Mouse (Mus musculus) kidney, adult 2 months (tissue): ENCODE measurements around the gene Kcnk7. TPM values are rescaled to one million over a fixed set of nuclear protein-coding genes. Genes with fewer than 3 reads are reported as not detected.

Experiments used
- DNase-seq: peaks from one replicate; pipeline ENCODE4 v3.0.0; 2021
- H3K27ac ChIP-seq: fragments of 200-500 bp; 2 replicates; pipeline ENCODE4 v1.5.1; 2012; ENCODE audit warnings: low read depth, low read length, control low read depth, inconsistent platforms; ENCODE audit not compliant: insufficient read depth
- H3K27me3 ChIP-seq: fragments of 200-500 bp; replicated peaks from 2 replicates; pipeline ENCODE4 v1.6.1; 2012; ENCODE audit warnings: mild to moderate bottlenecking, moderate library complexity, low read length, inconsistent platforms; ENCODE audit not compliant: control insufficient read depth, insufficient read depth
- H3K36me3 ChIP-seq: fragments of 200-500 bp; 2 replicates; pipeline ENCODE4 v1.6.1; 2012; ENCODE audit warnings: mild to moderate bottlenecking, moderate library complexity, low read length, inconsistent platforms; ENCODE audit not compliant: control insufficient read depth, insufficient read depth
- H3K4me1 ChIP-seq: fragments of 200-500 bp; 2 replicates; pipeline ENCODE4 v1.6.1; 2011; ENCODE audit warnings: low read length; ENCODE audit not compliant: control insufficient read depth, insufficient read depth
- H3K4me3 ChIP-seq: fragments of 200-500 bp; 2 replicates; pipeline ENCODE4 v1.5.1; 2011; ENCODE audit warnings: mild to moderate bottlenecking, low read depth, low read length, control low read depth; ENCODE audit not compliant: insufficient read depth
- CTCF ChIP-seq: fragments of 200-500 bp; conservative IDR thresholded peaks from 2 replicates; pipeline ENCODE4 v1.5.1; 2011; ENCODE audit warnings: low read depth, mild to moderate bottlenecking, control low read depth, low read length, moderate library complexity, mixed read lengths; ENCODE audit not compliant: insufficient read depth, insufficient read length
- POLR2A ChIP-seq: fragments of 200-500 bp; IDR thresholded peaks from one replicate; pipeline ENCODE4 v1.6.1; 2011; ENCODE audit warnings: low read depth, low read length, control low read depth
- WGBS: fragments of 180-500 bp; shearing (Covaris S2); methylation state at CpG from one replicate; pipeline ENCODE4 v1.1.7; 2018; 5-methylcytosine and 5-hydroxymethylcytosine counted together
- polyA plus RNA-seq: library from polyadenylated mRNA; depleted of rRNA; stranded (reverse); fragments of >200 nt; gene quantifications from 2 replicates; pipeline ENCODE4 v1.2.3, GENCODE M21; 2012

Gene Kcnk7
- polyA plus RNA-seq, 1 experiment, result 0.13 TPM

DNA sequence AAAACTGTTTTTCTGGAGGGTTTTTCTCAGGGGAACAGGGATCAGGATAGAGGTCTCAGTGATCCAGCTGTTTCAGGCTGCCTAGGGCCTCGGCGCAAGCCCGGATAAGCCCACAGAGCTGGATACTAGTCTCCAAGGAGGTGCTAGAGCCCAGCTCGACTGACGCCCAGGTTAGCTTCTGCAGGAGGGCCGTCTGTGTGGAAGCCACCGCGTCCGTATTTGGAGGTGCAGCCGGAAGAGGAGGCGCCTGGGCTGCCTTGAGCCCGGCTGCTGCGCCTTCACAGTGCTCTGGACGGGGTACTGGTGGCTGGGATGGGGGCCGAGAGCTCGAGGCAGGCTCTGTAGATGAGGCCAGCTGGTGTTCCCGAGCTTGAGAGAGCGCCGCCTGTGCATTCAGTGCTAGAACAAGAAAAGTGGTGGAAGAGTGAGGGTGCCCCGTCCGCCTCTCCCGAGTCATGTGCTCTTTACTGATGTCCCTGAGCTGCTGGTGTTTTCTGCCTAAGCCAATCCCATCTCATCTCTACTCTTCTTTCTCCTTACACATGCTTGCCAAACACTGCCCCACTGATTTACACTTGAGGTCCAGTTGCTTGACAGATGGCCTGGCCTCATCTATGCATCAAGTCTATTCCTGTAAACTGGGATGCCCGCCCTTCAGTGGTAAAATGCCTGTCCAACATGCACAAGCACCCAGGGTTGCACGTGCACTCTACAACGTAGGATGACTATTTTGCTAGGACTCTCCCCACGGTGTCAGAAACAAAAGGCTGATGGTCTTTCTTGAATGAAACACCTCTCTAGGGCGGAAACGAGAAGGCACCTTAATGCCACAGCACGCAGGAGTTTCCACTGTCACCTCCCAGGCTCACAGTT is 26.4 kb downstream of the Kcnk7 start:
- TF ChIP-seq CTCF, result no peak
- TF ChIP-seq POLR2A, result no peak
- Histone ChIP-seq H3K36me3 (no peaks in the 10 kb centered on the region), H3K4me3 (peak overlapping the region; percentile 68), H3K27me3 (no peaks in the 10 kb centered on the region), H3K27ac (no peak overlapping the region), H3K4me1 (peaks cover 17% of the 10 kb centered on the region; the same call in 1 of the 2 replicates)
- no peak for DNase-seq
- WGBS, result 77% methylated on average over 29 of the region's 29 CpGs

DNA sequence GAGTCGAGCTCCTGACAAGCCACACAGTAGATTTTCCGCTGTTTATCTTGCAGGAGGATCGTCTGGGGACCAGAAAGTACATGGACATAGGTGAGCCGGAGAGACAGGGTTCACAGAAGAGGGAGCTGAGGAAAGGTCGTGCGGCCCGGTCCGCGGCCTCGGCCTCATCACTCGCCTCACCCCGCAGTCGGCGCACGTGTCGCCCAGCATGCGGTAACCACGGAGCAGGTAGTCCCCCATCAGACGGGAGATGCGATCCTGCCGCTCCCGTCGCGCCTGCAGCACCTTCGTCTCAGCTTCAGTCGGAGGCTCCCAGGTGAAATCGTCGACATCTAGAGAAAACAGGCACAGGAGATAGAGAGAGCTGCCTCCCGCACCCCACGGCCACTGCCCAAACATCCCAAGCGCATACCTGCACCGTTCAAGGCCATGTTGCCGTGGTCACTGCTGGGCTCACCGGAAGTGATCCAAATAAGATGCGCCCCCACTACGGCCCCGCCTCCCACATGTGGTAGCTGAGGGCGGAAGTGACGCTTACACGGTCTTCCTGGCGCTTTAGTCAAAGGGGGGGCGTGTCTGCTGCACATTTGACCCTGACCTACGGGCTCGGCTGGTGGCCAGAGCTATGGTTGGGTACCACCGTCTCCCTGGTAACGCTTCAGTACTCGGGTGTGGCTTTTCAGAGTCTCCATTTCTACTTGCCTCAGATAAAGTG is 27.3 kb downstream of the Kcnk7 start:
- Histone ChIP-seq H3K4me1 (peaks cover 17% of the 10 kb centered on the region; the same call in 1 of the 2 replicates), H3K27ac (no peak overlapping the region), H3K4me3 (peak overlapping the region; percentile 68), H3K36me3 (no peaks in the 10 kb centered on the region), H3K27me3 (no peaks in the 10 kb centered on the region)
- no peak for TF ChIP-seq CTCF
- TF ChIP-seq POLR2A, result peak; percentile 41
- DNase-seq, result peak; percentile 97
- WGBS, result under 1% methylated on average over 47 of the region's 47 CpGs

DNA sequence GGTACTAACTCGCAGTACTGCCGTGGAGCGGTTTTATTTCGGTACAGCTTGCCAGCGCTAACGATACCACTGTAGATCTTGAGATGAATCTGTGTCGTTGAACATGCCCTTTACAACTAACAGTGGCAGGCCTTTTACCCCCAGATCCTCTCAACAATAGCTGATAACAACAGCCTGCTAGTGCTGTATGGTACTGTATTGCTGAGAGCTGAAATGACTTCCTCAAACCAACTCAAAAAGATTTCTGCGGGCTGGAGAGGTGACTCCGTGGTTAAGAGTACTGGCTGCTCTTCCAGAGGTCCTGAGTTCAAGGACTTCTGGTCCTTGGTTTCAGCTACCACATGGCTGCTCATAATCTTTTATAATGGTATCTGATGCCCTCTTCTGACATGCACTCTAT is 30.2 kb downstream of the Kcnk7 start:
- no peak overlapping the region for H3K4me3 ChIP-seq
- no peaks in the 10 kb centered on the region for H3K27me3 ChIP-seq
- no peaks in the 10 kb centered on the region for H3K36me3 ChIP-seq
- H3K4me1 ChIP-seq, result peaks cover 8% of the 10 kb centered on the region; the same call in 1 of the 2 replicates
- WGBS, result 77% methylated on average over 9 of the region's 9 CpGs
- no peak overlapping the region for H3K27ac ChIP-seq
- no peak for DNase-seq
- TF ChIP-seq POLR2A, result no peak
- TF ChIP-seq CTCF, result no peak

DNA sequence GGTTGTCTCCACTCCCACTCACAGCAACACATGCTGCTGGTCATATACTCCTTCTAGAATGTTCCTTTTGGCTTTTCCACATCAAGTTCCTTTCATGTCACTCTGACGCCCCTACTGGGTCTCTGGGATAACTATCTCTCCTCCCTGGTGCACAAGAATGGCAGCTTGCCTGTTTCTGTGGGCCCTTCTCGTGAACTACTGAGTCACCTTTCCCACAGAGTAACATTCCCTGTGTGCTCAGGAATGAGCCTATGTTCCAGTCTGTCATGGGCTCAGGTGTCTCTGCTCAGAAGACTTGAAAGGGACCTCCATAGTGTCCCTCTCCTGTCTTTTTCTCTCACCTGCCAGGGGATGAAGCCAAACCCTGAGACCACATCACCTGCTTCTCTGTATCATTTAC is 35.3 kb downstream of the Kcnk7 start:
- H3K27ac ChIP-seq, result no peak overlapping the region
- H3K36me3 ChIP-seq, result no peaks in the 10 kb centered on the region
- no peak overlapping the region for H3K4me3 ChIP-seq
- no peak for DNase-seq
- 0 out of 2 replicates have a peak, but pooled peaks cover 3% of the 10 kb centered on the region for H3K4me1 ChIP-seq
- H3K27me3 ChIP-seq, result no peaks in the 10 kb centered on the region
- TF ChIP-seq POLR2A, result no peak
- WGBS, result 76% methylated on average over 2 of the region's 2 CpGs

DNA sequence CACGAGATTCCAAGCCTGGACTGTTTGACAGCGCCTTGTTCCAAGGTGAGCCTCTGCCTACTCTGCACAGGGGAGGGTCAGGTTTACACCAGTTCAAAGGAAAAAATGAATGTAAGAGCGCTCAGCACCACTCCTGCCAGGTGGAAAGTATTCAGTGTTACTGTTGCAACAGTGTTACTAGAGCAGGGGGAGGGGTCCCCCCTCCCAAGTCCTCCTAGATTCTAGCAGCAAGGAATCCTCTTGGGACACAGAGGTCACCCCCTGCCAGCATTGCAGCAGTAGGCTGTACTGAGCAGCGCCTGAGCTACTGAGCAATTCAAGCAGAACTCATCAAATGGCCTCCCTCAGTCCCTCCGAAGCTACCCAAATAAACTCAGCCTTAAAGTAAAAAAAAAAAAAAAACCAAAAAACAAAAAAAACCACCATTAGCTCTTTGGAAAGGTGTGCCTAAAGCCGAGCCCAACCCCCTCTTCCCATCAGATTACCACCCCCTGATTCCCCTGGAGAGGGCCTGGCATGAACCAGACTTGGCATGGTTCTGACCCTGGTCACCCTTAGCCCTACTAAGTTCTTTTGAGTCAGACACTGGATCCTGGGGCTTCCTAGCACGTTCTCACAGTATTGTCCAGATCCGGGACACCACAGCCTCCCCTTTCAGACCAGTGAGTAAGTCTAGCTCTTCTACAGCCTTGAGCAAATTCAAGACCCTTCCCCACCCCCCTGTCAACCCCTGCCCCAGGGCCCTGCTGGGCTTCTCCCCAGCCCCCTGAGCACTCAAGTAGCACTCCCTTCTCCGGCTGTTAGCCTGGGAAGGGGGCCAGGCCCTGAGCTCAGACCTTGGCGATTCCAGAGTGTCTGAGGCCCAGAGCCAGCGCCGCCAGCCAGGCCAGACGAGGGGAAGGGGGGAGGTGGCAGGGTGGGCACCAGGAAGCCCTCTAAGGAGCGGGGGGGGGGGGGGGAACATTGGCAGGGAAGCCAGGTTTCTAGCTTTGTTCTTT is 36.5 kb downstream of the Kcnk7 start, which contains the start of gene Ltbp3:
TSS of gene Ltbp3 (plus strand) at position 585 of the 998 bp plus-strand sequence.
- peak; percentile 51 for DNase-seq
- no peaks in the 10 kb centered on the region for H3K27me3 ChIP-seq
- H3K4me1 ChIP-seq, result 0 out of 2 replicates have a peak, but pooled peaks cover 3% of the 10 kb centered on the region
- no peak for TF ChIP-seq POLR2A
- no peak for TF ChIP-seq CTCF
- H3K4me3 ChIP-seq, result peak within 1 kb of the TSS; percentile 72
- no peaks in the 10 kb centered on the region for H3K36me3 ChIP-seq
- WGBS, result 52% methylated on average over 11 of the region's 14 CpGs
- H3K27ac ChIP-seq, result peak within 1 kb of the TSS; percentile 67

DNA sequence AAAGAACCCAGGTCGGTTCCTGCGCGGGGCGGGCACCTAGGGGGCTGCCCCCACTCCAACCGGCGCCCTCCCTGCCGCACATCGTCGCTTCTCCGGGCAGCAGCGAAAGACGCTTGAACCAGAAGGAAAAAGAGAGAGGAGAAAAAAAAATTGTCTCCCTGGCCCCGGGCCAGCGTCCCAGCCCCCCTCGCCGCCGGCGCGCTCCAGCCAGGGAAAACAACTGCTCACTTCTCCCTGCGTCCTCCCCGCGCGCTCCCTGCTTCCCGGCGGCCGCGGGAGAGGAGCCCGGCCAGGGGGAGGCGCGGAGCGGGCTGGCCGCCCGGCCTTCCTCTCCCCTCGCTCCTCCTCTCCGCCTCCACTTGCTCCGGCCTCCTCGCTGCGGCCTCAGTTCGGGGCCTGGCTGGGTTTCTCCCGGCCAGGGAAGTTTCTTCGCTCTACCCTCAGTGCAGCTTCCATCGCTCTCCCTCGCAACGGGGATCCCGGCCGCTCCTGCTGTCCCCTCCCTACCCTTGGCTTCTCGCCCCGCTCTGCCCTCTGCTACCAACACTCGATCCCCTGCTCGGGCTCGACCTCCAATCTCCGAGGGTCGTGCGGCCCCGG is 37.6 kb downstream of the Kcnk7 start:
- Histone ChIP-seq H3K27me3 (no peaks in the 10 kb centered on the region), H3K27ac (peak overlapping the region; percentile 67), H3K36me3 (no peaks in the 10 kb centered on the region), H3K4me1 (0 out of 2 replicates have a peak, but pooled peaks cover 3% of the 10 kb centered on the region), H3K4me3 (peak overlapping the region; percentile 72)
- DNase-seq, result peak; percentile 80
- 2% methylated on average over 54 of the region's 55 CpGs for WGBS
- TF ChIP-seq POLR2A, result no peak
- no peak for TF ChIP-seq CTCF
